Mouse (Mus musculus) liver, embryonic 11.5 days (tissue): ENCODE data around the gene Cpne2. TPM values are rescaled to one million over a fixed set of nuclear protein-coding genes. Genes with fewer than 3 reads are reported as not detected.

ENCODE experiments used
- ATAC-seq: fragments of 200-750 bp; cut with Nextera tagmentation; replicated peaks from 2 replicates; pipeline ENCODE4 v1.8.0; 2017; ENCODE audit warnings: moderate number of reproducible peaks, mild to moderate bottlenecking, moderate TSS enrichment, moderate library complexity; ENCODE audit not compliant: low FRiP score
- DNase-seq: peaks from one replicate; pipeline ENCODE4 v3.0.0-alpha.2; 2017; ENCODE audit warnings: low spot score
- H3K27ac ChIP-seq: fragments of 300-500 bp; sonication (generic); 2 replicates; pipeline ENCODE4 v1.5.1; 2014; ENCODE audit warnings: mild to moderate bottlenecking, low read depth, low read length, control low read depth
- H3K27me3 ChIP-seq: fragments of 300-500 bp; sonication (generic); replicated peaks from 2 replicates; pipeline ENCODE4 v1.6.1; 2014; ENCODE audit warnings: low read length, mixed read lengths; ENCODE audit not compliant: control insufficient read depth, insufficient read depth
- H3K36me3 ChIP-seq: fragments of 300-500 bp; sonication (generic); 2 replicates; pipeline ENCODE4 v1.6.1; 2014; ENCODE audit warnings: mild to moderate bottlenecking, low read length, moderate library complexity, mixed read lengths; ENCODE audit not compliant: control insufficient read depth, insufficient read depth
- H3K4me1 ChIP-seq: fragments of 300-500 bp; sonication (generic); replicated peaks from 2 replicates; pipeline ENCODE4 v1.6.1; 2014; ENCODE audit warnings: low read length, mixed read lengths; ENCODE audit not compliant: control insufficient read depth, insufficient read depth
- H3K4me2 ChIP-seq: fragments of 300-500 bp; sonication (generic); 2 replicates; pipeline ENCODE4 v1.6.1; 2014; ENCODE audit warnings: mild to moderate bottlenecking, control low read depth, moderate library complexity
- H3K4me3 ChIP-seq: fragments of 300-500 bp; sonication (generic); 2 replicates; pipeline ENCODE4 v1.5.1; 2014; ENCODE audit warnings: low read depth, low read length, control low read depth
- H3K9ac ChIP-seq: fragments of 300-500 bp; sonication (generic); 2 replicates; pipeline ENCODE4 v1.6.1; 2014; ENCODE audit warnings: low read depth, low read length, control low read depth
- H3K9me3 ChIP-seq: fragments of 300-500 bp; sonication (generic); 2 replicates; pipeline ENCODE4 v1.6.1; 2016; ENCODE audit warnings: low read length, inconsistent platforms, mixed read lengths; ENCODE audit not compliant: control insufficient read depth
- WGBS: fragments of 180-500 bp; shearing (Covaris S2); extraction: QIAGEN DNeasy Blood & Tissue Kit; methylation state at CpG from one replicate; pipeline ENCODE4 v1.1.7; 2014; 5-methylcytosine and 5-hydroxymethylcytosine counted together
- polyA plus RNA-seq: library from polyadenylated mRNA; unstranded; fragments of >200 nt; fragmentation: Nextera tagmentation; extraction: Ambion mirVana; gene quantifications from 2 replicates; pipeline ENCODE4 v1.2.1, GENCODE M21; 2014

Cpne2 gene
- polyA plus RNA-seq, 1 experiment from 2014 or later, result 7.8 TPM

DNA sequence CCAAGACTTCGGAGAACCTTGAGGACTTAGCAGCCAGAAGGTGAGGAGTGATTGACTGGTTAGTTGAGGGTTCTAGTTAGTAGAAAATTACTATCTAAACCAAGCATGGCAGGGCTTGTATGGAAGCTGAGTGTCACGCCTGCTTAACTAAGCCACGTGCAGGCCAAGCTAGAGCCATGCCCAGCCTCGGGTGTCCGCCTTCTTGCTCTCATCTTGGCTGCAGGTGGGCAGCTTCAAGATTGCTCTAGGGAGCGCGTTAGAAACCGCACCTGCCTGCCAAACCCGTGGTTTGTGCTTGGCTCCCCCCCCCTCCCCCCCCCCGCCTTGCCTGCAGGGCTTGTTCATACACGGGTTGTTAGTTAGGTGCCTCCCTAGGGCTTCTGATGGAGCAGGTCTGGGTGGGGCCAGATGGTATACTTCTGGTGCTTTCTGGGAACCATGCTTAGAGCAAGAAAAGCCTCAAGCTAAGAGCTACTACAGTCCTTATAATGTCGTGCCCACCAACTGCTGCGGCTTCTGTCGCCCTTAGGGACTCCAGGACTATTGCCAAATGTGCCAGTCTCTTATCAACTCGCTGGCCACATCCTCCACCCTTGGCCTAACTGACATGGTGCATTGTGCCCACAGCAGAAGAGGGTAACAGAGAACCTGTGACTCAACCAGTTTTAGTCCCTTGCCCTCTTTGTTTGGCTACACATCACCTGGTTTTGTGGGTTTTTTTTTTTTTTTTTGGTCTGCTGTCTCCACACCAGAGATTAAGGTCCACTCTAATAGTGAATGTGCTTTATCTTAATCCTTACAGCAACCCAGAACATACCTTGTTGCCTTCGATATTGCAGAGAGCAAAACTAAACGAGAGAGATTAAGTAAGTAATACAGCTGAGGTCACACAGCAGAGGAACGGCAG lies 8.4 kb downstream of the Cpne2 start:
- DNase-seq (no peak), ATAC-seq (no peak)
- Histone ChIP-seq H3K36me3 (no peaks in the 10 kb centered on the region), H3K27me3 (peaks cover 3% of the 10 kb centered on the region; the same call in 1 of the 2 replicates), H3K9ac (no peak overlapping the region), H3K4me3 (no peak overlapping the region), H3K4me1 (no peaks in the 10 kb centered on the region), H3K9me3 (no peaks in the 10 kb centered on the region), H3K4me2 (no peak overlapping the region), H3K27ac (no peak overlapping the region)
- WGBS, result 70% methylated on average over 18 of the region's 18 CpGs

- Histone ChIP-seq H3K36me3 (no peaks in the 10 kb centered on the region), H3K4me3 (no peak overlapping the region), H3K27me3 (no peaks in the 10 kb centered on the region), H3K4me2 (no peak overlapping the region), H3K9ac (no peak overlapping the region), H3K9me3 (no peaks in the 10 kb centered on the region), H3K27ac (no peak overlapping the region), H3K4me1 (no peaks in the 10 kb centered on the region)
- ATAC-seq, result no peak
- WGBS, result 49% methylated on average over 8 of the region's 8 CpGs
- DNase-seq, result no peak
Measured at GRCm38 (mm10) chr8:94543981-94544380, 11.2 kb downstream of the Cpne2 start.

DNA sequence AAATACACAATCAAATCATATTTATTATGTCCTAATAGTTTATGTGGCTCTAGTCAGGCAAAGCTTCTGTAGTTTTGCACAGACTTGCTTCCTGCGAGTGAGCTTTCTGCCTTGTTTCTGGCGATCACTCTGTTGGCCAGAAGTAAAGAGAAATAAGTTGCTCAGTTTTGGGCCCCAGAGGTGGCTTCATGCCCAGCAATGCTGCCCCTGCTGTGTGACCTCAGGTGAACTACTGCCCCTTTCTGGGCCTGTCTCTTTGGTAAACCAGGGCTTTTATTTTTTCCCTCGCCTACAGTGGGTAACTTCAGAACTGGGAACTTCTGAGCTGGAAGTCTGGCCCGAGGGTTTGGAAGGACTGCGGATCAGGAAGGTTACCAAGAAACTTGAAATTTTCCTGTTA lies 16.3 kb downstream of the Cpne2 start:
- DNase-seq, result no peak
- H3K4me2 ChIP-seq, result no peak overlapping the region
- H3K36me3 ChIP-seq, result no peaks in the 10 kb centered on the region
- H3K27me3 ChIP-seq, result no peaks in the 10 kb centered on the region
- H3K4me3 ChIP-seq, result no peak overlapping the region
- no peak for ATAC-seq
- H3K4me1 ChIP-seq, result peaks cover 2% of the 10 kb centered on the region; the same call in 1 of the 2 replicates
- 73% methylated on average over 5 of the region's 5 CpGs for WGBS
- H3K9ac ChIP-seq, result no peak overlapping the region
- H3K27ac ChIP-seq, result no peak overlapping the region
- no peaks in the 10 kb centered on the region for H3K9me3 ChIP-seq

- Histone ChIP-seq H3K4me2 (no peak overlapping the region), H3K36me3 (no peaks in the 10 kb centered on the region), H3K9me3 (no peaks in the 10 kb centered on the region), H3K4me1 (peaks cover 2% of the 10 kb centered on the region; the same call in 1 of the 2 replicates), H3K27ac (no peak overlapping the region), H3K9ac (no peak overlapping the region), H3K27me3 (no peaks in the 10 kb centered on the region), H3K4me3 (no peak overlapping the region)
- ATAC-seq (no peak), DNase-seq (no peak)
- 53% methylated on average over 5 of the region's 5 CpGs for WGBS
Measured at GRCm38 (mm10) chr8:94549482-94549881, 16.7 kb downstream of the Cpne2 start.

GRCm38 (mm10) chr8:94549998-94550397 lies 17.2 kb downstream of the Cpne2 start:
- no peak overlapping the region for H3K9ac ChIP-seq
- H3K36me3 ChIP-seq, result no peaks in the 10 kb centered on the region
- no peak overlapping the region for H3K4me3 ChIP-seq
- DNase-seq (no peak), ATAC-seq (no peak)
- peaks cover 2% of the 10 kb centered on the region; the same call in 1 of the 2 replicates for H3K4me1 ChIP-seq
- no peak overlapping the region for H3K4me2 ChIP-seq
- WGBS, result 79% methylated on average over 5 of the region's 5 CpGs
- H3K9me3 ChIP-seq, result no peaks in the 10 kb centered on the region
- no peaks in the 10 kb centered on the region for H3K27me3 ChIP-seq
- H3K27ac ChIP-seq, result no peak overlapping the region

GRCm38 (mm10) chr8:94551471-94552422 lies 19.0 kb downstream of the Cpne2 start:
- Histone ChIP-seq H3K4me2 (no peak overlapping the region), H3K27ac (0 out of 2 replicates have a peak overlapping the region, but pooled peaks have one; percentile 5), H3K4me1 (peaks cover 2% of the 10 kb centered on the region; the same call in 1 of the 2 replicates), H3K4me3 (no peak overlapping the region), H3K27me3 (no peaks in the 10 kb centered on the region), H3K36me3 (no peaks in the 10 kb centered on the region), H3K9me3 (no peaks in the 10 kb centered on the region), H3K9ac (no peak overlapping the region)
- DNase-seq (no peak), ATAC-seq (no peak)
- 58% methylated on average over 17 of the region's 17 CpGs for WGBS

- 80% methylated on average over 2 of the region's 2 CpGs for WGBS
- no peak overlapping the region for H3K4me3 ChIP-seq
- no peak overlapping the region for H3K4me2 ChIP-seq
- H3K36me3 ChIP-seq, result no peaks in the 10 kb centered on the region
- no peaks in the 10 kb centered on the region for H3K9me3 ChIP-seq
- DNase-seq (no peak), ATAC-seq (no peak)
- no peaks in the 10 kb centered on the region for H3K27me3 ChIP-seq
- no peak overlapping the region for H3K27ac ChIP-seq
- H3K4me1 ChIP-seq, result peaks cover 2% of the 10 kb centered on the region; the same call in 1 of the 2 replicates
- no peak overlapping the region for H3K9ac ChIP-seq
Measured at GRCm38 (mm10) chr8:94552696-94553095, 19.9 kb downstream of the Cpne2 start.

DNA sequence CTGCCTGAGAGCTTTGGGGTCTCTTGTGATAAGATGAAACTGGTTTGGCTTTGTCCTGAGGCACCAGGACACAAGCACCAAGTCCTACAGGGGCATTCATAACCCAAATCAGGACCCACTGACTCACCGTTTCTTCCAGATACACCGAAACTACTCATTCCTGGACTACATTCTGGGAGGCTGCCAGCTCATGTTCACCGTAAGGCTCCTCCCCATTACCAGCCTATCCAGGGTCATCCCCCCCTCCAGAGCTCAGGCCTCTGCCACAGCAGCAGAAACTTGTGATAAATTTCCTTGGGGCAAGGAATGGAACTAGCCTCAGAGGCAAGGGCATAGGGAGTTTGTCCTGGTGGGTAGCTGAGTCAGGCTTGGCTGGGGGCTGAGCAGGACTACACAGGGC lies 24.5 kb downstream of the Cpne2 start:
- no peak overlapping the region for H3K9ac ChIP-seq
- no peaks in the 10 kb centered on the region for H3K9me3 ChIP-seq
- H3K4me3 ChIP-seq, result no peak overlapping the region
- H3K36me3 ChIP-seq, result no peaks in the 10 kb centered on the region
- DNase-seq (no peak), ATAC-seq (no peak)
- no peak overlapping the region for H3K4me2 ChIP-seq
- no peak overlapping the region for H3K27ac ChIP-seq
- no peaks in the 10 kb centered on the region for H3K27me3 ChIP-seq
- H3K4me1 ChIP-seq, result no peaks in the 10 kb centered on the region
- 71% methylated on average over 3 of the region's 3 CpGs for WGBS
